Mouse (Mus musculus) spleen, adult 2 months (tissue): ENCODE measurements around the gene Tnfrsf23. TPM values are rescaled to one million over a fixed set of nuclear protein-coding genes. Genes with fewer than 3 reads are reported as not detected.
"Not testable (repeated sequence)": the region's sequence is repeated elsewhere in the genome, so short reads cannot be mapped to it uniquely, and the experiment has no call there.

Source experiments
- DNase-seq, 2 experiments: peaks; one replicate each; pipeline versions ENCODE4 v3.0.0 to v3.0.0-alpha.2; 2012 to 2021; ENCODE audit warnings: low spot score in 2 of 2, low read depth in 1 of 2
- H3K27ac ChIP-seq: fragments of 200-500 bp; 2 replicates; pipeline ENCODE4 v1.5.1; 2012; ENCODE audit warnings: low read length, inconsistent platforms; ENCODE audit not compliant: insufficient read depth
- H3K27me3 ChIP-seq: fragments of 200-500 bp; 2 replicates; pipeline ENCODE4 v1.6.1; 2012; ENCODE audit warnings: mild to moderate bottlenecking, moderate library complexity, low read length, inconsistent platforms; ENCODE audit not compliant: control insufficient read depth, insufficient read depth
- H3K36me3 ChIP-seq: fragments of 200-500 bp; 2 replicates; pipeline ENCODE4 v1.6.1; 2012; ENCODE audit warnings: mild to moderate bottlenecking, low read length, inconsistent platforms; ENCODE audit not compliant: control insufficient read depth, insufficient read depth
- H3K4me1 ChIP-seq: fragments of 200-500 bp; 2 replicates; pipeline ENCODE4 v1.6.1; 2011; ENCODE audit warnings: inconsistent platforms; ENCODE audit not compliant: control insufficient read depth, insufficient read depth, insufficient read length
- H3K4me3 ChIP-seq: fragments of 200-500 bp; 2 replicates; pipeline ENCODE4 v1.5.1; 2011; ENCODE audit warnings: mild to moderate bottlenecking, inconsistent platforms; ENCODE audit not compliant: insufficient read depth, insufficient read length; ENCODE audit errors: extremely low read depth
- CTCF ChIP-seq: fragments of 200-500 bp; IDR thresholded peaks from 2 replicates; pipeline ENCODE4 v1.5.1; 2011; ENCODE audit warnings: mild to moderate bottlenecking, inconsistent platforms; ENCODE audit not compliant: insufficient read depth, insufficient read length, insufficient replicate concordance; ENCODE audit errors: extremely low read depth
- POLR2A ChIP-seq: fragments of 200-500 bp; IDR thresholded peaks from 2 replicates; pipeline ENCODE4 v1.6.1; 2011; ENCODE audit warnings: low read depth, low read length, inconsistent platforms
- WGBS: fragments of 180-500 bp; shearing (Covaris S2); methylation state at CpG from one replicate; pipeline ENCODE4 v1.1.7; 2018; 5-methylcytosine and 5-hydroxymethylcytosine counted together
- polyA plus RNA-seq: library from polyadenylated mRNA; depleted of rRNA; stranded (reverse); fragments of >200 nt; gene quantifications from 2 replicates; pipeline ENCODE4 v1.2.3, GENCODE M21; 2012

Gene Tnfrsf23
- polyA plus RNA-seq, 1 experiment, result 0.99 TPM

DNA sequence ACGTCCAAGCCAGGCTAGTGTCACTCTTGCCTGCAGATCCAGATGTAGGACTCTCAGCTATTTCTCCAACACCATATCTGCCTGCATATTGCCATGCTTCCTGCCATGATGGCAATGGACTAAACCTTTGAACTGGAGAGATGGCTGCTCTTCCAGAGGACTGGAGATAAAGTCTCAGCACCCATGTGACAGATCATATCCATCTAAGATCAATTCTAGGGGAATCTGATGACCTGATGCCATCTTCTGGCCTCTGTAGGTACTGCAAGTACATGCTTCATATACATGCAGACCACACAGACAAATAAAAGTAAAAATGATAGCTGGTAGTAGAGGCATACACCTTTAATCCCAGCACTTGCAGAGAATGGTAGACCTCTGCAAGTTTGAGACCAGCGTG lies 10.5 kb upstream of the Tnfrsf23 start:
- peak in 1 of 2 experiments; percentile 41 for DNase-seq
- Histone ChIP-seq H3K36me3 (peaks cover 38% of the 10 kb centered on the region), H3K27me3 (no peaks in the 10 kb centered on the region), H3K4me3 (no peak overlapping the region), H3K4me1 (no peaks in the 10 kb centered on the region), H3K27ac (no peak overlapping the region)
- TF ChIP-seq POLR2A, result no peak
- no peak for TF ChIP-seq CTCF
- 86% methylated on average over 2 of the region's 2 CpGs for WGBS

DNA sequence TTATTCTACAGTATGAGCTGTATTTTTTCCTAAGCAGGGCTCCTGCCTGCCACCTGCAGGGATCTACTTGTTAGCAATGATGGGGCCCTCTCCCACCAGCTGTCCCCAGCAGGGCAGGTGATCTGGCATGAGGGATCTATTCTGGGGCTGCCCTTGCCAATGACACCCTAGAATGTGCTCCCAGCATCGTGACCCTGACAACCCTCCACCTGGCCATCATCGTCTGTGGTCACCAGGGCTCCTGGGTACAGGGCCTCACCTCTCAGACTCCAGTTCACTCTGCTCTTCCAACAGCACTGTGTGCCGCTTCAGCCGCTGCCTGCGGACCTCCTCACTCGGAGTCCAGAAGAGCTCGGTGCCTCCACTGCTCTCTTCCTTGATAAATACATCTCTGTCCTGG lies 8.9 kb upstream of the Tnfrsf23 start:
- TF ChIP-seq POLR2A, result no peak
- TF ChIP-seq CTCF, result no peak
- Histone ChIP-seq H3K27ac (no peak overlapping the region), H3K27me3 (no peaks in the 10 kb centered on the region), H3K36me3 (peaks cover 38% of the 10 kb centered on the region), H3K4me3 (no peak overlapping the region), H3K4me1 (no peaks in the 10 kb centered on the region)
- DNase-seq, result no peak
- 97% methylated on average over 7 of the region's 7 CpGs for WGBS

DNA sequence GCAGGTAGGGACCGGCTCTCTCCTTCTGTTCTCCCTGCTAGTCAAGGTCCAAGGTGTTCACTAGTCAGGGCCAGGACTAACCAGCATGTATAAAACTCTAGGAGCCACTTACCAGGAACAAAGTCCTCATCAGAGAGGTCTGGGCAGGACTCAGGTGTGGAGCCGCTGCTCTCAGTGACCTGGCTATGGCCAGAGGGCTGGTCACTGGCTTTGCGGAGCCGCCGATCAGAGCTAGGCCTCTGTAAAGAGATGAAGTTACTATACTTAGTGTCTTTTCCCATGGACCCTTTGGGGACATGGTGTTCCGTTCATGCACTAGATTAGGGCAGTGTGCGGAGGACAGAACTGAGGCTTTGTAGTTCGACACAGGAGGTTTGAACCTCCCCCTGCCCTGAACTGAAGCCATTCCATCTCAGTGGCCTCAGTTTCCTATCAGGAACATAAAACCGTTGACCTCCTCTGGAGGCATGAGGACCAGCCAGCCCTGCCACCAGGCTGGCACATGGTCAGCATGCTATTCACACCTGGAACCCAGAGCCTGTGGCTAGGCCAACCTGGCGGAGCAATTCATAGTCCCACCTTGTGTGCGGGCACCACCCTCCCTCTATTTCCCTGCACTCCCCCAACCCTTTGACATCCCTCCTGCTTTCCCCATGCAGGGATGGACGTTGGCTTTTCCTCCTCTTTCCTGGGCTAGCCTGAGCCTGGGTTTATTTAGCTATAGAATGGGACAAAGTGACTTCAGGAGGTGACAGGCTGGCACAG lies 7.3 kb upstream of the Tnfrsf23 start:
- Histone ChIP-seq H3K4me3 (no peak overlapping the region), H3K4me1 (no peaks in the 10 kb centered on the region), H3K27ac (no peak overlapping the region), H3K27me3 (no peaks in the 10 kb centered on the region), H3K36me3 (peaks cover 38% of the 10 kb centered on the region)
- peak in 1 of 2 experiments; percentile 2 for DNase-seq
- WGBS, result 95% methylated on average over 12 of the region's 12 CpGs
- TF ChIP-seq CTCF, result no peak
- no peak for TF ChIP-seq POLR2A

DNA sequence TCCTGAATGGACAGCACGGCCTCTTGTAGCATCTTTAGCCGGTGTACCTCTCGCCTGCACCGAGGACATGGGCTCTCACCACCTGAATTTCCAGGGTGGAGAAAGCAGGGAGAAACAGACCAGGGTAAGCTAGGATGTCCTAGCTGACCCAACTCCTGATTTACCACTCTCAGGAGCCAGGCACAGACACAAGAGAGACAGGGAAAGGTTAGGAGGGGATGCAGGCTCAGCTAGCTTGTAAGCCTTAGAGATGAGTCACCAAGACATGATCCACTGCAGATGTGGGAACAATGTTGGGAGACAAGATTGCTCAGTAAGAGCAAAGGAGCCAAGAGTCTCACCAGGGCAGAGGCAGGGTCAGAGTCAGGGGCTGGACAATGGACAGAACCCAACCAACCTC lies 6.2 kb upstream of the Tnfrsf23 start:
- WGBS, result 97% methylated on average over 4 of the region's 4 CpGs
- H3K36me3 ChIP-seq, result peaks cover 35% of the 10 kb centered on the region
- no peak for TF ChIP-seq CTCF
- no peak for TF ChIP-seq POLR2A
- no peak for DNase-seq
- H3K4me1 ChIP-seq, result no peaks in the 10 kb centered on the region
- H3K27me3 ChIP-seq, result no peaks in the 10 kb centered on the region
- no peak overlapping the region for H3K27ac ChIP-seq
- H3K4me3 ChIP-seq, result no peak overlapping the region

DNA sequence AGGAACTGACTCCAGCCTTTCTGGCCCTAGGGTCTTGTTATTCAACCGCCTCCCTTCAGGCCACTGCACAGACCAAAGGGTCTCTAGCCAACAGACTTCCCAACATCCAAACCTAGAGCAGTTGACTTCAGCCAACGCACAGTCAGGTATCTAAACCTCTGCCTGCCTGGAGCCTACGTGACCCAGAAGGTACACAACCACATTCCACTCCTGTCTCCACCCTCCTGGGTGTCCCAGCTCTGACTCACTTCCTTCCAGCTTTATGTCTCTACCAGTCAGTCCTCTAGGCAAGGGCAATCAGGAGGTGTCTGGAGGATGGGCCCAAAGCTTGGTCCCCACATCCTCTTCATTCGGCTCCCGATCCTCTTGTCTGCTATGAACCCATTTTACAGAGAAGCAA lies 5.5 kb upstream of the Tnfrsf23 start:
- no peak overlapping the region for H3K4me3 ChIP-seq
- H3K27me3 ChIP-seq, result no peaks in the 10 kb centered on the region
- WGBS, result 92% methylated on average over 5 of the region's 5 CpGs
- H3K27ac ChIP-seq, result no peak overlapping the region
- no peak for DNase-seq
- peaks cover 34% of the 10 kb centered on the region for H3K36me3 ChIP-seq
- H3K4me1 ChIP-seq, result no peaks in the 10 kb centered on the region
- TF ChIP-seq POLR2A (no peak), CTCF (no peak)

DNA sequence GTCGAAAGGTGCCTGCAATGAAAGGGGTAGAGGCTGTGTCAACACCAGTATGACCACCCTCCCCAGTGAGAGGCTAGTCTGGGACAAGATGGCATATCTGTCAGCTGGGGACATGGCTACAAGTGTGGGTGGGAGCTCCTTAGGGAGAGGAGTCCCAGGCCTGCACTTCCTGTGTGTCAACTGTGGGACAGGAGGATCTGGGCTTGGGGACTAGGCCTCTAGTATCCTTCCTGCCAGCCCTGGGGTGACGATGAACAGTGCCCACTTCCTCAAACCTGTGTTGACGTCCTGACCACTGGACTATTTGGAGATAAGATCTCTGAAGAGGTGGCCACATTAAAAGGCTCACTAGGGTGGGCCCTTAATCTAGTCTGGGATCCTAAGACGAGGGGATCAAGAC lies 4.3 kb upstream of the Tnfrsf23 start:
- WGBS, result 44% methylated on average over 4 of the region's 4 CpGs
- Histone ChIP-seq H3K27ac (no peak overlapping the region), H3K4me1 (no peaks in the 10 kb centered on the region), H3K27me3 (no peaks in the 10 kb centered on the region), H3K4me3 (no peak overlapping the region), H3K36me3 (peaks cover 34% of the 10 kb centered on the region)
- DNase-seq, result no peak
- TF ChIP-seq POLR2A (no peak), CTCF (no peak)

DNA sequence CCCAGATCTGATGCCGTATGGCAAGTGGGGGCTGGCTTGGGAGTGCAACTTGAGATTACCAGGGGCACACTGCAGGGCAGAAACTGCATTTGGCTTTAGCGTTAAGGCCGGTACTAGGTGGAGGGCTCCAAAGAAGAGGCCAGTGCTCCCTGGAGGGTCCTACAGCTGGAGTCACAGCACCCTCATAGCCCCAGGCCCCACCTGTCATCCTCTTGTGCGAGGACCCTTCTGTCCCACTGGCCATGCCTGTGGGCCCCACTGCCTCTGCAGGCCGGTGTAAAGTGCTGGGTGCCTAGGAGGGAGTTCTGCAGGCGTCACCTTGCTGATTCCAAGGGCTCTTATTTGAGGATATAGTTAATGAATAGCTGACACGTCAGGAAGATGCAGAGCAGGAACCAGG lies 3.8 kb upstream of the Tnfrsf23 start:
- peaks cover 30% of the 10 kb centered on the region for H3K36me3 ChIP-seq
- H3K27me3 ChIP-seq, result no peaks in the 10 kb centered on the region
- H3K4me1 ChIP-seq, result no peaks in the 10 kb centered on the region
- no peak for DNase-seq
- no peak overlapping the region for H3K4me3 ChIP-seq
- 91% methylated on average over 7 of the region's 7 CpGs for WGBS
- H3K27ac ChIP-seq, result no peak overlapping the region
- TF ChIP-seq CTCF, result no peak
- no peak for TF ChIP-seq POLR2A

DNA sequence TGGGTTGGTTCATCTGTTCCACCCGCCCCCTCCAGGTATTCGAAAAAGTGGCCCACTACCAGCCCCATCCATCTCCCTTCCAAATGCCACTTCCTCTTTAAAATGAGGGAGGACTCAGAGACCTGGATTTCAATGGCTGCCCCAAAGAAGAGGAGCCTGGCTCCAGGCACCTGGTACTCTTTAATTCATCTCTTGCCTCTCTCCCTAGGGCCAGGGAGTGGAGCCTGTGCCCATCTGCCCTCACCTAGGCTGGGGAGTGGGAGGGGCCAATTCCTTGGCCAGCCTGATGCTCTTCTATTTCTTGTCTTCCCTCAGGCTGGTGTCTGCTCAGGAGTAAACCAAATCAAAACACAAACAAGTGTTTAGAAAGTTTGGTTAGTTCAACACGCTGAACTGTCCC lies 1.0 kb upstream of the Tnfrsf23 start:
- not testable (repeated sequence) for H3K27ac ChIP-seq, H3K4me1 ChIP-seq, H3K36me3 ChIP-seq, H3K4me3 ChIP-seq, DNase-seq, H3K27me3 ChIP-seq
- 59% methylated on average over 3 of the region's 3 CpGs for WGBS

DNA sequence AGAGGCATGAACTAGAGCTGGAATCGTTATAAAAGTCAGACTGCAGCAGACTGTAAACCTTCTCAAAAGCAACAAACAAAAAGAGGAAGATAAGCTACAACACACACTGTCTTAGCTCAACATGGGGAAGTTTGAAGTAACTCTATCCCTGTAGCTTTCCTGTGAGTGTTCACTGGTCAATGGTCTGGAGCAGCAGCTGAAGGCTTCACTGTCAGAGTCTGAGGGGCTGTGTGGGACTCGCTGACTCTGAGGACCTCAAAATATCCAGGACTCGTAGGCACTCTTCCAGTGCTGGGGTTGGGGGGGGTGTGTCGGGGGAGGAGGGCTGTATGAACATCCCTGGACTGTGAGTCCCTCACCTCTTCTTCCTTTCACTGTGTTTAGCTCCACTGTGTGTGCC lies 519 bp upstream of the Tnfrsf23 start:
- not testable (repeated sequence) for H3K27ac ChIP-seq, DNase-seq, H3K4me3 ChIP-seq, H3K36me3 ChIP-seq, H3K4me1 ChIP-seq, H3K27me3 ChIP-seq
- 23% methylated on average over 4 of the region's 4 CpGs for WGBS

DNA sequence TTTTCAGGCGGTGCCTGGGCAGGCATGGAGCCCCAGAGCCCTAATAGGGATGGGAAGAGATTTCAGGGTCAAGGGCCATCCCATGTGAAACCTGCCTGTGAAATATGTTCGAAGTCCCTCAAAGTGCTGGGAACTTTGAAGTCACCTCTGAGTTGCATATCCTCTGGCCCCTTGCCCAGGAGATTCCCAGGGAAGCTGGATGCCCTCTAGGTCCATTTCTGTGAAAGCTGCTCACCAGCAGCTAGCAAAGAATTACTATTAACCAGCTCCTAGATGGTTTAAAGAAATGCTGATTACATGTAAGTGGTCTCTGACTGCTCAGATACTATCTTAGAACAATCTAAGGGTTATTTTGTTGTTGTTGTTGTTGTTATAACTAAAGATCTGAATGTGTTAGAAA lies 1.1 kb downstream of the Tnfrsf23 start:
- whole genome bisulfite sequencing, result 76% methylated on average over 2 of the region's 2 CpGs
- not testable (repeated sequence) for H3K4me1 ChIP-seq, H3K36me3 ChIP-seq, DNase-seq, H3K27me3 ChIP-seq, H3K27ac ChIP-seq, H3K4me3 ChIP-seq
